Mouse (Mus musculus) heart, adult 2 months (tissue): ENCODE measurements at regions not wholly inside any gene's neighbourhood (a gene's known extent, or its start where the extent isn't known, plus 50 kb on each side); places are given as distances from the start of the nearest gene placed in this dataset.

Experiments used
- CTCF ChIP-seq: fragments of 200-600 bp; IDR thresholded peaks from 2 replicates; pipeline ENCODE4 v1.8.1; 2022; ENCODE audit warnings: antibody characterized with exemption, mild to moderate bottlenecking, moderate library complexity
- EP300 ChIP-seq: fragments of 200-500 bp; IDR thresholded peaks from 2 replicates; pipeline ENCODE4 v1.6.1; 2011; ENCODE audit warnings: low read depth, low read length, control low read depth; ENCODE audit not compliant: insufficient read depth
- POLR2A ChIP-seq: fragments of 200-500 bp; IDR thresholded peaks from 2 replicates; pipeline ENCODE4 v1.6.1; 2011; ENCODE audit warnings: mild to moderate bottlenecking, low read depth, low read length, control low read depth; ENCODE audit not compliant: insufficient read depth

GRCm38 (mm10) chr6:147951642-147952041 lies 95.4 kb upstream of the Far2 start:
- TF ChIP-seq POLR2A, result no peak
- TF ChIP-seq CTCF, result no peak
- no peak for TF ChIP-seq EP300
